22 mouse cellular contexts compared by ENCODE assay signal in the genomic region with DNA sequence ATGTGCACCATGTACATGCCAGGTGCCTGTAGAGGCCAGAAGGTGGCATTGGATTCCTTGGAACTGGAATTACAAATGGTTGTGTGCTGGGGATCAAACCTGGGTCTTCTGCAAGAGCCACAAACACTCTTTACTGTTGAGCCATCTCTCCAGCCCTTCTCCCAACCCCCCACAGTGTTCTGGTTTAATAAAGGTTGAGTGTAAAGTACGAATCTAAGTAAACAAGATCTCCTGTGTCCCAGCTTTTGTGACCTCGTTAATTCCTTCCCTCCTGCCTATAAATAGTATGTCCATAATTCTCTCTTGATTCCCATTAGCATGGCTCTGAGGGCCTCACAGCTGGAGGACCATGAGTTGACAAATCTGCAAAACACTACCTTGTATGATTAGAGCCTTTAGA. TPM values are rescaled to one million over a fixed set of nuclear protein-coding genes. Genes with fewer than 3 reads are reported as not detected.
DNase-seq lines count a peak whose midpoint lies in the region; ATAC-seq and TF ChIP-seq lines count a peak whose summit lies in the region.
"Had no signal": no experiment of that assay in that cellular context is flagged by ENCODE, and none has a peak within 500 bp of the region (broad histone marks: within the 10 kb centered on the region; RNA-seq: fewer than 3 reads in every experiment).

No protein-coding gene starts in this region.

- ATAC-seq in intestine, postnatal 0 days, result no peak
- ATAC-seq: inflammation-experienced regulatory T-cells, adult 6 months had no signal

- H3K4me3 ChIP-seq in gastrocnemius, adult 2 months, result no peak overlapping the region
- no peak overlapping the region for H3K4me3 ChIP-seq in MEL (ENCODE audit: control insufficient read depth in 1 of 2, insufficient read depth in 1 of 2, low read depth in 2 of 2, low read length in 2 of 2)
- H3K4me3 ChIP-seq in intestine, postnatal 0 days (ENCODE audit: low read depth, low read length), result no peak overlapping the region
- H3K4me3 ChIP-seq: embryonic facial prominence, embryonic 15.5 days; limb, embryonic 12.5 days; megakaryocyte, embryonic 14.5 days; neural tube, embryonic 12.5 days had no signal

- H3K4me1 ChIP-seq in MEL (ENCODE audit: control insufficient read depth in 1 of 2, insufficient read depth in 2 of 2, low read length in 2 of 2), result no peaks in the 10 kb centered on the region
- H3K4me1 ChIP-seq in intestine, postnatal 0 days (replicated peaks; ENCODE audit: control insufficient read depth, insufficient read depth, low read length), result peaks cover 18% of the 10 kb centered on the region; the same call in 1 of the 2 replicates
- H3K4me1 ChIP-seq: embryonic facial prominence, embryonic 15.5 days; neural tube, embryonic 12.5 days had no signal

- no peak overlapping the region for H3K4me2 ChIP-seq in intestine, postnatal 0 days (replicated peaks; ENCODE audit: low read depth)
- H3K4me2 ChIP-seq: embryonic facial prominence, embryonic 15.5 days; heart, embryonic 11.5 days; limb, embryonic 12.5 days; neural tube, embryonic 12.5 days had no signal

- H3K27ac ChIP-seq in gastrocnemius, adult 2 months, result peak overlapping the region; percentile 77
- H3K27ac ChIP-seq in MEL (ENCODE audit: control insufficient read depth, low read depth, low read length), result no peak overlapping the region
- no peak overlapping the region for H3K27ac ChIP-seq in intestine, postnatal 0 days (ENCODE audit: low read depth, low read length)
- H3K27ac ChIP-seq: embryonic facial prominence, embryonic 15.5 days; kidney, postnatal 0 days; limb, embryonic 12.5 days; neural tube, embryonic 12.5 days had no signal

- TF ChIP-seq POLR2A in MEL (IDR thresholded peaks at IDR 0.05; ENCODE audit: control insufficient read depth in 1 of 2, insufficient read depth in 1 of 2, low read depth in 1 of 2, low read length in 2 of 2, poor library complexity in 1 of 2), result no peak

- TF ChIP-seq RAD21 in MEL (IDR thresholded peaks at IDR 0.05; ENCODE audit: low read depth, low read length), result no peak

- no peaks in the 10 kb centered on the region for H3K9me3 ChIP-seq in MEL (replicated peaks; ENCODE audit: insufficient read depth, low read length)
- no peaks in the 10 kb centered on the region for H3K9me3 ChIP-seq in intestine, postnatal 0 days (ENCODE audit: control insufficient read depth)
- H3K9me3 ChIP-seq: embryonic facial prominence, embryonic 15.5 days; limb, embryonic 12.5 days; megakaryocyte, embryonic 14.5 days; neural tube, embryonic 12.5 days had no signal

- no peak overlapping the region for H3K9ac ChIP-seq in MEL (ENCODE audit: control insufficient read depth, low read depth, low read length, poor library complexity, severe bottlenecking)
- H3K9ac ChIP-seq in intestine, postnatal 0 days (ENCODE audit: low read depth, low read length), result no peak overlapping the region
- H3K9ac ChIP-seq: embryonic facial prominence, embryonic 15.5 days; limb, embryonic 12.5 days; neural tube, embryonic 12.5 days had no signal

- TF ChIP-seq CTCF in gastrocnemius, adult 2 months (IDR thresholded peaks at IDR 0.05), result no peak
- no peak for TF ChIP-seq CTCF in MEL (IDR thresholded peaks at IDR 0.05 in 2 of 3, conservative IDR thresholded peaks at IDR 0.05 in 1 of 3; ENCODE audit: control insufficient read depth in 1 of 3, insufficient read depth in 1 of 3, low read depth in 2 of 3, low read length in 3 of 3, poor library complexity in 1 of 3, severe bottlenecking in 1 of 3)
- 0 out of 2 replicates have a peak, but pooled peaks have one; percentile 9 for TF ChIP-seq CTCF in intestine, postnatal 0 days (IDR thresholded peaks at IDR 0.05; ENCODE audit: low read depth)

- no peaks in the 10 kb centered on the region; a peak in 1 of 4 replicates for H3K36me3 ChIP-seq in MEL (ENCODE audit: control insufficient read depth in 1 of 2, insufficient read depth in 2 of 2, low read length in 2 of 2)
- peaks cover 37% of the 10 kb centered on the region for H3K36me3 ChIP-seq in intestine, postnatal 0 days (ENCODE audit: control insufficient read depth, insufficient read depth)

- DNase-seq in gastrocnemius, adult 2 months, result no peak
- no peak for DNase-seq in gastrocnemius, postnatal 25 days
- DNase-seq in kidney, adult 9 months, result peak; percentile 29
- no peak for DNase-seq in kidney, postnatal 10 days
- DNase-seq in MEL (ENCODE audit: low read depth, low spot score), result no peak
- no peak for DNase-seq in urinary bladder, postnatal 4 days (ENCODE audit: low spot score in 2 of 2)
- no peak for DNase-seq in right cerebral cortex, postnatal 36 days (ENCODE audit: low spot score in 2 of 2)
- DNase-seq: B cell, adult 2 months; cerebellum, adult 2 months; cerebellum, postnatal 36 days; heart, postnatal 14 days; lung, adult 18-20 months; right cerebral cortex, postnatal 25 days; thymus, adult 2 months had no signal

- no peak for TF ChIP-seq EP300 in MEL (IDR thresholded peaks at IDR 0.05; ENCODE audit: low read depth in 1 of 2, low read length in 2 of 2)

- intact Hi-C loops in gastrocnemius, adult 2 months (cut with DNase I), result no loop called here

- no peaks in the 10 kb centered on the region for H3K27me3 ChIP-seq in MEL (ENCODE audit: control insufficient read depth in 1 of 2, insufficient read depth in 2 of 2, low read length in 2 of 2)
- H3K27me3 ChIP-seq in intestine, postnatal 0 days (replicated peaks; ENCODE audit: control insufficient read depth, insufficient read depth, low read length), result no peaks in the 10 kb centered on the region
- H3K27me3 ChIP-seq: embryonic facial prominence, embryonic 15.5 days; limb, embryonic 12.5 days; neural tube, embryonic 12.5 days had no signal

- WGBS in intestine, postnatal 0 days, result 30% methylated on average over 2 of the region's 2 CpGs

- H3K79me2 ChIP-seq in MEL (ENCODE audit: control insufficient read depth, insufficient read depth, low read length, poor library complexity), result no peaks in the 10 kb centered on the region

TF ChIP-seq in MEL, 35 proteins besides CTCF, POLR2A, EP300 and RAD21:
- no peak for TF ChIP-seq TCF12 (IDR thresholded peaks at IDR 0.05; ENCODE audit: low read depth, low read length)
- 0 out of 2 replicates have a peak, but pooled peaks have one; percentile 13 for TF ChIP-seq USF1 (IDR thresholded peaks at IDR 0.05; ENCODE audit: low read depth, low read length)

RNA-seq across cellular contexts. Expression of a gene that starts 49.7 kb away (rescaled TPM):
- 10 to 100 TPM; 30.2 to 31.9 TPM for total RNA-seq in gastrocnemius, adult 2 months (2021)
- total RNA-seq in gastrocnemius, postnatal 25 days (2021), result 10 to 100 TPM; 23.7 to 31.7 TPM
- 13.5 and 14.2 TPM in 2 replicates for total RNA-seq in MEL (2012; rRNA removed)
- polyA plus RNA-seq in MEL (2012; ENCODE audit: insufficient read depth in 1 of 2, insufficient read length in 2 of 2, low read depth in 1 of 2, low replicate concordance in 2 of 2, missing spikeins in 1 of 2), result 10 to 100 TPM in 1 of 2 experiments, not detected in 1; 35.1 TPM
- 17.1 and 19.8 TPM in 2 replicates for polyA plus RNA-seq in intestine, postnatal 0 days (2015; fragmentation: Nextera tagmentation; extraction: Ambion mirVana)

RNA-seq across cellular contexts. Expression of a gene that starts 49.7 kb away (rescaled TPM):
- 10 to 100 TPM; 21.3 to 23.0 TPM for total RNA-seq in gastrocnemius, adult 2 months (2021)
- total RNA-seq in gastrocnemius, postnatal 25 days (2021), result 10 to 100 TPM; 15.1 to 17.9 TPM
- total RNA-seq in MEL (2012; rRNA removed), result 18.2 and 19.3 TPM in 2 replicates
- polyA plus RNA-seq in MEL (2012; ENCODE audit: insufficient read depth in 1 of 2, insufficient read length in 2 of 2, low read depth in 1 of 2, low replicate concordance in 2 of 2, missing spikeins in 1 of 2), result 10 to 100 TPM in 1 of 2 experiments, not detected in 1; 26.5 TPM
- polyA plus RNA-seq in intestine, postnatal 0 days (2015; fragmentation: Nextera tagmentation; extraction: Ambion mirVana), result 5.1 and 5.4 TPM in 2 replicates
